Mouse (Mus musculus): ENCODE data around the gene Csnk2a1. TPM values are rescaled to one million over a fixed set of nuclear protein-coding genes. Genes with fewer than 3 reads are reported as not detected.

The Csnk2a1 gene
- polyA plus RNA-seq, 1 experiment = 52.4 TPM

DNA sequence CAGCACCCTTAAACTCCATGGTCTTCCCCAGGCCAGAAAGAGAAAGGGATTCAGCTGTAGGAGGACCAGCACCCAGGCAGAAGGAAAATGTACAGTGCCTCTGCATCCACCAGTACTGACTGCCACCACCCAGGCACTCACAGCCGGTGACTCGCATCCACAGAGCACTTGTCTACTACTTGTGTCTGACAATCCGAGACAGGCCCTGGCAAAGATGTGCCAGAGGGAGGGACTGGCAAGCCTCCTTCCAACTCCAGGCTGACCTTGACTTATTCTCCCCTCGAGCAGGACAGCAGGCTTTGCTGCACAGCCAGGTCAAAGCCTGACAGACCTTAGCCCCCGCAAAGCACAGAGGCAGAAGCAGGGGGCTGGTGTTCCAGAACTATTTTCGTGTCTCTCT lies 90.4 kb downstream of the Csnk2a1 start:
- TF ChIP-seq CTCF (IDR thresholded peaks at IDR 0.05; ENCODE audit: control insufficient read depth, insufficient read depth, low read length) (no peak), POLR2A (IDR thresholded peaks at IDR 0.05; ENCODE audit: borderline replicate concordance, control insufficient read depth, low read depth, low read length) (no peak)
- H3K27ac ChIP-seq (ENCODE audit: control insufficient read depth, insufficient read depth, low read depth, low read length, poor library complexity) = no peak overlapping the region
- 83% methylated on average over 6 of the region's 6 CpGs for WGBS
- H3K4me3 ChIP-seq (replicated peaks; ENCODE audit: control insufficient read depth, low read depth, low read length) = no peak overlapping the region
- no peaks in the 10 kb centered on the region for H3K4me1 ChIP-seq (ENCODE audit: control insufficient read depth, insufficient read depth, low read length)

DNA sequence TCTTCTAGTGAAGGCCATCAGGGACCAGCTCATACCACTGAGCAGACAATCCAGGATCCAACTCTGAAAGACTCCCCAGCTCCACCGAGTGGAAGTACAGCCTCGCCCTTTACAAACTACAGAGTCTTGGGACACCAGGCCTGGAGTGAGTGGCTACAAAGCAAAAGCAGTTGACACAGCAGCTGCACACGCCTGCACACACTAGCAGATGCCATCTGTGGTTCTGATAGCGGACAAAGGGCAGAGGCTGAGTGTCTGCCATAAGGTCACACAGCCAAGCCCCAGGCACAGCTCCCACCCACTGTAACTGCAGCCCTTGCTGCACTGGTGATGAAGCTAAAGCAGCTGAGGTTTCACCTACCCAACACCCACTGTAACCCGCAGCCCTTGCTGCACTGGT lies 94.9 kb downstream of the Csnk2a1 start:
- H3K27ac ChIP-seq (ENCODE audit: control insufficient read depth, insufficient read depth, low read depth, low read length, poor library complexity) = no peak overlapping the region
- H3K4me1 ChIP-seq (ENCODE audit: control insufficient read depth, insufficient read depth, low read length) = no peaks in the 10 kb centered on the region
- H3K4me3 ChIP-seq (replicated peaks; ENCODE audit: control insufficient read depth, low read depth, low read length) = no peak overlapping the region
- WGBS = 82% methylated on average over 5 of the region's 5 CpGs
- TF ChIP-seq POLR2A (IDR thresholded peaks at IDR 0.05; ENCODE audit: borderline replicate concordance, control insufficient read depth, low read depth, low read length) = no peak
- no peak for TF ChIP-seq CTCF (IDR thresholded peaks at IDR 0.05; ENCODE audit: control insufficient read depth, insufficient read depth, low read length)

DNA sequence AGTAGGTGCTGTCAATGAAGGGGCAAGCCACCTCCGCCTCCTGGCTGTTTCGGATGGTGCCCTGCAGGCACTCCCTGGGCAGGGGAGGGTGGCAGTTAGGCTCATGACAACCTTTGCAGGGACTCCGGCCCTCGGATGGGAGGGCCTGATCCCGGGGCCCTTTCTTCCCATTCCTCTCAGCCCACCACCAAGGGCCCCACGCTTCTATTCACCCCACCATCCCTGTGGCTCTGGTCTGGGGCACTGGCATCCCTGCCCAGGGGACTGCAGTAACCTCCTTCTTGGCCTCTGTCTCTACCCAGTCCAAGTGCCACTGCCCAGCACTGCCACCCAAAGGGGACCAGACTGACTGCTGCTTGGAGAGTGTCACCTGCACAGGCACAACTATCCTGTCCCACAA lies 95.6 kb downstream of the Csnk2a1 start:
- Histone ChIP-seq H3K4me3 (replicated peaks; ENCODE audit: control insufficient read depth, low read depth, low read length) (no peak overlapping the region), H3K4me1 (ENCODE audit: control insufficient read depth, insufficient read depth, low read length) (no peaks in the 10 kb centered on the region), H3K27ac (ENCODE audit: control insufficient read depth, insufficient read depth, low read depth, low read length, poor library complexity) (no peak overlapping the region)
- 88% methylated on average over 6 of the region's 6 CpGs for WGBS
- TF ChIP-seq CTCF (IDR thresholded peaks at IDR 0.05; ENCODE audit: control insufficient read depth, insufficient read depth, low read length) = no peak
- no peak for TF ChIP-seq POLR2A (IDR thresholded peaks at IDR 0.05; ENCODE audit: borderline replicate concordance, control insufficient read depth, low read depth, low read length)

DNA sequence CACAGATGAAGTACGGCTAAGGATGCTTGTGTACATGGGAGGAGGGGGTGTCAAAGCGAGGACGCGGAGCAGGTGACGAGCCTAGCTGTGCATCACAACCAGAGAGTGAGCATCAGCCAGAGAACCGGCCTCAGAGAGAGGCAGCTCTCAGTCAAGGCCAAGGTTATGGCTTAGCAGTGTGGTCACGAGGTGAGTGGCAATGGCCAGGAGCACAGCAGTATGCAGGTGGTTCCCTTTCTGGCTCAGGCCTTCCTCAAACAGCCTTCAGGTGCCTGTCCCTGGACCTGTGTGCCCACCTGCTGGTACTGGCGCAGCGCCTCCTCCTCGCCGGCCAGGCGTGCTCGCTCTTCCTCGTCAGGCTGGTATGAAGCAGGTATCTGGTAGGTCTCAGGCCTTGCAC lies 97.3 kb downstream of the Csnk2a1 start:
- 93% methylated on average over 14 of the region's 14 CpGs for WGBS
- no peak overlapping the region for H3K4me3 ChIP-seq (replicated peaks; ENCODE audit: control insufficient read depth, low read depth, low read length)
- TF ChIP-seq POLR2A (IDR thresholded peaks at IDR 0.05; ENCODE audit: borderline replicate concordance, control insufficient read depth, low read depth, low read length) (no peak), CTCF (IDR thresholded peaks at IDR 0.05; ENCODE audit: control insufficient read depth, insufficient read depth, low read length) (no peak)
- no peaks in the 10 kb centered on the region for H3K4me1 ChIP-seq (ENCODE audit: control insufficient read depth, insufficient read depth, low read length)
- no peak overlapping the region for H3K27ac ChIP-seq (ENCODE audit: control insufficient read depth, insufficient read depth, low read depth, low read length, poor library complexity)

DNA sequence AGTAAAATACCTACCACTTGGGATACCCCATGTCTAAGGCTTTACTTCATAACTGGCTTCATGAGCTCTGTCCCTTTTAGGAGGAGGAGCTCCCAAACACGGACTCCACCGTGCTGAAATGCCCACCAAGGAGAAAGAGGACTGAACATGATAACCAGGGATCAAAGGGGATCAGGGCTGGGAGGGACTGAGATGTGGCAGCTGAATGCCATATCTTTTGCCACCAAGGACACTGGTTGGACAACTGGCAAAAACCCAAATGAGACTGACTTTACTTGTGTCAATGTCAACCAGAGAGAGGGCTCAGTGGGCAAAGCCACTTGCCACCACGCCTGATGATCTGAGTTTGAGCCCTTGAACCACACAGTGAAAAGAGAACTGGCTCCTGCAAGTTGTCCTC lies 98.2 kb downstream of the Csnk2a1 start:
- TF ChIP-seq POLR2A (IDR thresholded peaks at IDR 0.05; ENCODE audit: borderline replicate concordance, control insufficient read depth, low read depth, low read length) = no peak
- TF ChIP-seq CTCF (IDR thresholded peaks at IDR 0.05; ENCODE audit: control insufficient read depth, insufficient read depth, low read length) = no peak
- WGBS = 85% methylated on average over 3 of the region's 3 CpGs
- H3K27ac ChIP-seq (ENCODE audit: control insufficient read depth, insufficient read depth, low read depth, low read length, poor library complexity) = no peak overlapping the region
- no peak overlapping the region for H3K4me3 ChIP-seq (replicated peaks; ENCODE audit: control insufficient read depth, low read depth, low read length)
- H3K4me1 ChIP-seq (ENCODE audit: control insufficient read depth, insufficient read depth, low read length) = no peaks in the 10 kb centered on the region

DNA sequence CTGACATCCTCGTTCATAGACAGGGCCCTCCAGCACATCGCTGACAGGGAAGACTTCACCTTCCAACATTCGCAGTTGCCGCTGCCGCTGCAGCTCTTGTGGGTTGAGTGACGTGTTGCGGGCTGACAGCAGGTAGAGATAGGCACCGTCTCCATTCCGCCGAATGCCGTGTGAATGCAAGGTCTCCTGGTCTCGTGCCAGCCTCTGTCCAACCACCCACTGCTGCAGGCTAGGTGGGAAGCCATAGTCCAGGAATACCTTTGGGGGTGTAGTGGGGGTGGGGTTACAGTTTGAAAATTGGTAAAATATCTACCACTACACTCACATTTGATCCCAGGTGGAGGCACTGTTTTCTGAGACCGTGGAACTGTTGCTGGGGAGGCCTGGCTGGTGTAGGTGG lies 99.5 kb downstream of the Csnk2a1 start:
- Histone ChIP-seq H3K4me1 (ENCODE audit: control insufficient read depth, insufficient read depth, low read length) (peaks cover 2% of the 10 kb centered on the region), H3K27ac (ENCODE audit: control insufficient read depth, insufficient read depth, low read depth, low read length, poor library complexity) (no peak overlapping the region), H3K4me3 (replicated peaks; ENCODE audit: control insufficient read depth, low read depth, low read length) (no peak overlapping the region)
- 92% methylated on average over 13 of the region's 13 CpGs for WGBS
- TF ChIP-seq POLR2A (IDR thresholded peaks at IDR 0.05; ENCODE audit: borderline replicate concordance, control insufficient read depth, low read depth, low read length) (no peak), CTCF (IDR thresholded peaks at IDR 0.05; ENCODE audit: control insufficient read depth, insufficient read depth, low read length) (no peak)

DNA sequence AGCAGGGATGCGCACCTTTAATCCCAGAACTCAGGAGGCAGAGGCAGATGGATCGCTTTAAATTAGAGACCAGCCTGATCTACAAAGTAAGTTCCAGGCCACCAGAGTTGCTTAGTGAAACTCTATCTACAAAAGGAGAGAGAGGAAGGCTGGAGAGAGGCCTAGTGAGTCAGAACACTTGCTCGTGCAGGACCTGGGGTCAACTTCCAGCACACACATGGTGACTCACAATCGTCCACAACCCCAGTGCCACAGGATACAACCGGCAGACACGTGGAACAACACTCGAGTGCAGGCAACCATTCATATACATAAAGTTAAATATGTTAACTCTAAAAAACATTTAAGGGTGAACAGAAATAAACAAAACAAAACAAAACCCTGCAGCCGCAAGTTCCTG lies 100.0 kb downstream of the Csnk2a1 start:
- Histone ChIP-seq H3K27ac (ENCODE audit: control insufficient read depth, insufficient read depth, low read depth, low read length, poor library complexity) (no peak overlapping the region), H3K4me3 (replicated peaks; ENCODE audit: control insufficient read depth, low read depth, low read length) (no peak overlapping the region), H3K4me1 (ENCODE audit: control insufficient read depth, insufficient read depth, low read length) (peaks cover 2% of the 10 kb centered on the region)
- TF ChIP-seq POLR2A (IDR thresholded peaks at IDR 0.05; ENCODE audit: borderline replicate concordance, control insufficient read depth, low read depth, low read length) (no peak), CTCF (IDR thresholded peaks at IDR 0.05; ENCODE audit: control insufficient read depth, insufficient read depth, low read length) (no peak)
- 90% methylated on average over 8 of the region's 8 CpGs for WGBS

DNA sequence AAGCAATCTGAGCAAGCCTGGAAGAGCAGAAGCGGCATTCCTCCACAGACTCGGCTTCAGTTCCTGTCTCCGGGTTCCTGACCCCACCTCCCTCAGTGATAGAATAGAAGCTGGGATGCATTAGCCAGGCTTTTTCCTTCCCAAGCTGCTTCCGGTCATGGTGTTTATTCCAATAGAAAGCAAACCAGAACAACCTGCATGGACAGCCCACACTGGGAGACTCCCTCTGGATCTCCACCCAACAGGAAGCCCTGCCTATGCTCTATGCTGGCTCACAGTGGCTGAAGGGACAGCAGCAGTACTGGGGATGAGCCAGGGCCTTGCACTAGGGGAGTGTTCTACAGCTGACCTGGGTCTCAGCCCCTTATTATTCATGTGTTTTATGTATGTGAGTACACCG lies 101.3 kb downstream of the Csnk2a1 start:
- peaks cover 2% of the 10 kb centered on the region for H3K4me1 ChIP-seq (ENCODE audit: control insufficient read depth, insufficient read depth, low read length)
- no peak overlapping the region for H3K27ac ChIP-seq (ENCODE audit: control insufficient read depth, insufficient read depth, low read depth, low read length, poor library complexity)
- no peak overlapping the region for H3K4me3 ChIP-seq (replicated peaks; ENCODE audit: control insufficient read depth, low read depth, low read length)
- whole genome bisulfite sequencing = 78% methylated on average over 5 of the region's 5 CpGs
- TF ChIP-seq CTCF (IDR thresholded peaks at IDR 0.05; ENCODE audit: control insufficient read depth, insufficient read depth, low read length) (no peak), POLR2A (IDR thresholded peaks at IDR 0.05; ENCODE audit: borderline replicate concordance, control insufficient read depth, low read depth, low read length) (no peak)

DNA sequence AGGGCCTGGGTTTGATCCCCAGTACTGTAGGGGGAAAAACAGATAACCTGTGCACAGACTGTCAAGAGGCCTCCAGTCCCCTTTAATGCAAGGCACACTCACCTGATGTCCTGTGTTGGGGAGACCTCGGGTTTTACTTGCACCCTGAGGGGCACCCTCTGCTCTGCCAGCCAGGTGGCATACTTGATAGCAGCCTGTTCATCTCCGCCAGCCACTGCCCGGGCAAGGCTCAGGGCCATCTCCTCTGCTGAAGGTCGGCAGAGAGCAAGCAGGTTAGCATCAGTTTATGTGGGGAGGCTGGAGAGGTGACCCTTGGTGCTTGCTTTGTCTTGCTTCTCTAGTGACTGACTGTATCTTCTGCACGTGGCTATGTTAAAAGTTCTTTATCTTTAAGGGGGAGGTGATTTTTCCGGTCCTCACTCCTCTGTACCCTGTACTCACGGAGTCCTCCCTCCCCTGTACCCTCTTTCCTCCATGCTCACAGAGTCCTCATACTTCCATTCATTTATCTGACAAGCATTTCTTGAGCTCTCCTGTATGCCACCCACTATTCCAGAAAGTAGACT lies 104.3 kb downstream of the Csnk2a1 start:
- H3K4me1 ChIP-seq (ENCODE audit: control insufficient read depth, insufficient read depth, low read length) = peaks cover 2% of the 10 kb centered on the region
- peak overlapping the region; percentile 51 for H3K4me3 ChIP-seq (replicated peaks; ENCODE audit: control insufficient read depth, low read depth, low read length)
- WGBS = 32% methylated on average over 7 of the region's 7 CpGs
- H3K27ac ChIP-seq (ENCODE audit: control insufficient read depth, insufficient read depth, low read depth, low read length, poor library complexity) = no peak overlapping the region
- TF ChIP-seq CTCF (IDR thresholded peaks at IDR 0.05; ENCODE audit: control insufficient read depth, insufficient read depth, low read length) (no peak), POLR2A (IDR thresholded peaks at IDR 0.05; ENCODE audit: borderline replicate concordance, control insufficient read depth, low read depth, low read length) (no peak)

Other genes with a start within 250 kb of the Csnk2a1 start
- 3.0 and 13.0 TPM in 2 replicates for gene Fam110a, start 246.6 kb upstream of the Csnk2a1 start, polyA plus RNA-seq (2011; ENCODE audit: insufficient read depth, insufficient read length, low replicate concordance, missing spikeins)
- gene Slc52a3, start 230.3 kb upstream of the Csnk2a1 start, polyA plus RNA-seq (2011; ENCODE audit: insufficient read depth, insufficient read length, low replicate concordance, missing spikeins) = 0.77 and 2.6 TPM in 2 replicates
- gene Scrt2, start 145.3 kb upstream of the Csnk2a1 start, polyA plus RNA-seq (2011; ENCODE audit: insufficient read depth, insufficient read length, low replicate concordance, missing spikeins) = not detected in 2 replicates
- gene Srxn1, start 121.3 kb upstream of the Csnk2a1 start, polyA plus RNA-seq (2011; ENCODE audit: insufficient read depth, insufficient read length, low replicate concordance, missing spikeins) = 8.9 and 11.6 TPM in 2 replicates
- 2.1 TPM in 1 of 2 replicates, not detected in the other for gene Tcf15, start 83.3 kb upstream of the Csnk2a1 start, polyA plus RNA-seq (2011; ENCODE audit: insufficient read depth, insufficient read length, low replicate concordance, missing spikeins)
- 10.6 and 27.9 TPM in 2 replicates for gene Tbc1d20, start 67.0 kb downstream of the Csnk2a1 start, polyA plus RNA-seq (2011; ENCODE audit: insufficient read depth, insufficient read length, low replicate concordance, missing spikeins)
- gene Rbck1, start 105.8 kb downstream of the Csnk2a1 start, polyA plus RNA-seq (2011; ENCODE audit: insufficient read depth, insufficient read length, low replicate concordance, missing spikeins) = 66.2 and 111 TPM in 2 replicates
- gene Trib3, start 117.2 kb downstream of the Csnk2a1 start, polyA plus RNA-seq (2011; ENCODE audit: insufficient read depth, insufficient read length, low replicate concordance, missing spikeins) = 0.65 and 4.2 TPM in 2 replicates
- not detected in 2 replicates for gene Nrsn2, start 149.8 kb downstream of the Csnk2a1 start, polyA plus RNA-seq (2011; ENCODE audit: insufficient read depth, insufficient read length, low replicate concordance, missing spikeins)
- gene Sox12, start 171.2 kb downstream of the Csnk2a1 start, polyA plus RNA-seq (2011; ENCODE audit: insufficient read depth, insufficient read length, low replicate concordance, missing spikeins) = 4.8 and 6.3 TPM in 2 replicates
- gene Zcchc3, start 188.2 kb downstream of the Csnk2a1 start, polyA plus RNA-seq (2011; ENCODE audit: insufficient read depth, insufficient read length, low replicate concordance, missing spikeins) = 5.6 and 6.2 TPM in 2 replicates
- gene 6820408C15Rik, start 188.7 kb downstream of the Csnk2a1 start, polyA plus RNA-seq (2011; ENCODE audit: insufficient read depth, insufficient read length, low replicate concordance, missing spikeins) = 0.66 and 2.9 TPM in 2 replicates
- gene Defb23, start 237.8 kb downstream of the Csnk2a1 start, polyA plus RNA-seq (2011; ENCODE audit: insufficient read depth, insufficient read length, low replicate concordance, missing spikeins) = not detected in 2 replicates